Mouse (Mus musculus): Measurements from ENCODE around the gene Notch2. TPM values are rescaled to one million over a fixed set of nuclear protein-coding genes. Genes with fewer than 3 reads are reported as not detected.
"Not testable (repeated sequence)": the region's sequence is repeated elsewhere in the genome, so short reads cannot be mapped to it uniquely, and the experiment has no call there.

Notch2 gene
- polyA plus RNA-seq, 1 experiment from 2014 or later, result 18.3 TPM

DNA sequence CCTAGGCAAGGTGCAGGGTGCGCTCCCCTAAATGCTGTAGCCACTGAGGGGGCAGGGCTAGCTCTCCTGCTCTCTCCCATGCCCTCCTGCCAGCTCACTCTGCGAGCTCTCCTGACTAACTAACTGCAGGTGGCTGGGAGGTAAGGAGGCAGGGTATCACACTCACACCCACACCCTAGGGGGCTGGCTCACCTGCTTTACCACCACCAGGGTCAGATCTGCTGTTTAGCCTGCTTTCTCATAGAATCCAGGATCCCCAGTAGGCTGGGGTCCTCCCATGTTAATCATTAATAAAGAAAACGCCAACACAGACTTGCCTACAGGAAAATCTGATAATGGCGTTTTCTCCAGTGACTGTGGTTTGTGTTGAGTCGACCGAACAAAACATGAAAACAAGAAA is 106.0 kb downstream of the Notch2 start:
- Histone ChIP-seq H3K9ac (replicated peaks; ENCODE audit: low read depth) (no peak overlapping the region), H3K27me3 (replicated peaks; ENCODE audit: insufficient read depth, low read length) (no peaks in the 10 kb centered on the region), H3K4me2 (replicated peaks; ENCODE audit: low read depth, low read length) (no peak overlapping the region), H3K36me3 (ENCODE audit: insufficient read depth, low read length) (peaks cover 36% of the 10 kb centered on the region), H3K4me1 (ENCODE audit: insufficient read depth, low read depth, low read length) (no peaks in the 10 kb centered on the region), H3K9me3 (ENCODE audit: low read length) (no peaks in the 10 kb centered on the region), H3K27ac (ENCODE audit: low read length) (no peak overlapping the region), H3K4me3 (ENCODE audit: low read depth, low read length) (no peak overlapping the region)
- WGBS, result 68% methylated on average over 6 of the region's 6 CpGs
- TF ChIP-seq EP300 (IDR thresholded peaks at IDR 0.05) (no peak), CTCF (IDR thresholded peaks at IDR 0.05) (no peak)
- DNase-seq (ENCODE audit: low spot score) (no peak), ATAC-seq (no peak)

DNA sequence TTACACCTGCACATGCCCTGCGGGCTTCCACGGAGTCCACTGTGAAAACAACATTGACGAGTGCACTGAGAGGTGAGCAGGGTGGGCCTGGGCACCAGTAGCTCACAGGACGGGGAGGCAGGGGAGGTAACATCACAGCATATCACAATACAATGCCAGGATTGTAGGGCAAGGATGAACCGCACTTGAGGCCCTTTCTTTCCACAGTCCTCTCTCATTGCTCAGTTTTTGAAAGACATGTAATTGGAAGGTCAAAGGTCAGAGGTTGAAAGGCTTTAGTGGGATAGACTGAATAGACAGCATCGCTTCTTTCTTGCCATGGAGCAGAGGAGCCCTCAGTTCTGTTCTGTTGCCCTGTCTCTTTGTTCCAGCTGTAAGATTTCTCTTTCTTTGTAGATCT is 107.6 kb downstream of the Notch2 start:
- Histone ChIP-seq H3K27me3 (replicated peaks; ENCODE audit: insufficient read depth, low read length) (no peaks in the 10 kb centered on the region), H3K4me1 (ENCODE audit: insufficient read depth, low read depth, low read length) (no peaks in the 10 kb centered on the region), H3K27ac (ENCODE audit: low read length) (no peak overlapping the region), H3K4me3 (ENCODE audit: low read depth, low read length) (no peak overlapping the region), H3K9me3 (ENCODE audit: low read length) (no peaks in the 10 kb centered on the region), H3K36me3 (ENCODE audit: insufficient read depth, low read length) (peaks cover 36% of the 10 kb centered on the region), H3K4me2 (replicated peaks; ENCODE audit: low read depth, low read length) (no peak overlapping the region), H3K9ac (replicated peaks; ENCODE audit: low read depth) (no peak overlapping the region)
- 66% methylated on average over 6 of the region's 6 CpGs for WGBS
- no peak for DNase-seq (ENCODE audit: low spot score)
- TF ChIP-seq CTCF (IDR thresholded peaks at IDR 0.05) (no peak), EP300 (IDR thresholded peaks at IDR 0.05) (no peak)
- no peak for ATAC-seq

DNA sequence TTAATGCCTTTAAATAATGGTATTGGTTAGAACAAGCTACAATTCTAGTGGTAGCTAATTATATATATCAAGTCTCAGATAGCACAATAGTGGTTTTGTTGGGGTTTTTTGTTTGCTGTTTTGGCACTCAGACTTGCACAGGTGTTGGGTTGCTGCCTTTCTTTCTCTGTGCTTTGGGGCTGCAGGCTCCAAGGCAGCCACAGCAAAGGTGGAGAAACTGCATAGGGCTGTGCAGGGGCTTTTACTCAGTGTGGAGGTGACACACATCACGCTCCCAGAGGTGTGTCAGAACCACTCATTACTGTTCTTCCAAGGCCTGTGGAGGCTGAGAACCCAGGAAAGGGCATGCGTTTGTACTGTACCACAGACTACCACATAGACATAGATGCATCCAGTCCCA is 114.4 kb downstream of the Notch2 start:
- Histone ChIP-seq H3K4me2 (replicated peaks; ENCODE audit: low read depth, low read length) (no peak overlapping the region), H3K36me3 (ENCODE audit: insufficient read depth, low read length) (peaks cover 50% of the 10 kb centered on the region; the same call in 1 of the 2 replicates)
- ATAC-seq, result no peak

GRCm38 (mm10) chr3:98128716-98129115 is 115.4 kb downstream of the Notch2 start:
- H3K36me3 ChIP-seq (ENCODE audit: insufficient read depth, low read length), result peaks cover 49% of the 10 kb centered on the region; the same call in 1 of the 2 replicates
- H3K4me1 ChIP-seq (ENCODE audit: insufficient read depth, low read depth, low read length), result no peaks in the 10 kb centered on the region
- ATAC-seq, result no peak
- WGBS, result 67% methylated on average over 5 of the region's 5 CpGs
- no peak overlapping the region for H3K9ac ChIP-seq (replicated peaks; ENCODE audit: low read depth)
- no peaks in the 10 kb centered on the region for H3K27me3 ChIP-seq (replicated peaks; ENCODE audit: insufficient read depth, low read length)
- no peak overlapping the region for H3K4me2 ChIP-seq (replicated peaks; ENCODE audit: low read depth, low read length)
- TF ChIP-seq CTCF (IDR thresholded peaks at IDR 0.05) (no peak), EP300 (IDR thresholded peaks at IDR 0.05) (no peak)
- H3K27ac ChIP-seq (ENCODE audit: low read length), result no peak overlapping the region
- no peaks in the 10 kb centered on the region for H3K9me3 ChIP-seq (ENCODE audit: low read length)
- DNase-seq (ENCODE audit: low spot score), result no peak
- H3K4me3 ChIP-seq (ENCODE audit: low read depth, low read length), result no peak overlapping the region

More for the DNA sequence above, 114.4 kb downstream of the Notch2 start:
- Histone ChIP-seq H3K9me3 (ENCODE audit: low read length) (no peaks in the 10 kb centered on the region), H3K9ac (replicated peaks; ENCODE audit: low read depth) (no peak overlapping the region), H3K4me3 (ENCODE audit: low read depth, low read length) (no peak overlapping the region), H3K27ac (ENCODE audit: low read length) (no peak overlapping the region), H3K27me3 (replicated peaks; ENCODE audit: insufficient read depth, low read length) (no peaks in the 10 kb centered on the region), H3K4me1 (ENCODE audit: insufficient read depth, low read depth, low read length) (no peaks in the 10 kb centered on the region)
- 89% methylated on average over 2 of the region's 2 CpGs for WGBS
- no peak for DNase-seq (ENCODE audit: low spot score)
- TF ChIP-seq EP300 (IDR thresholded peaks at IDR 0.05), result no peak
- TF ChIP-seq CTCF (IDR thresholded peaks at IDR 0.05), result no peak

DNA sequence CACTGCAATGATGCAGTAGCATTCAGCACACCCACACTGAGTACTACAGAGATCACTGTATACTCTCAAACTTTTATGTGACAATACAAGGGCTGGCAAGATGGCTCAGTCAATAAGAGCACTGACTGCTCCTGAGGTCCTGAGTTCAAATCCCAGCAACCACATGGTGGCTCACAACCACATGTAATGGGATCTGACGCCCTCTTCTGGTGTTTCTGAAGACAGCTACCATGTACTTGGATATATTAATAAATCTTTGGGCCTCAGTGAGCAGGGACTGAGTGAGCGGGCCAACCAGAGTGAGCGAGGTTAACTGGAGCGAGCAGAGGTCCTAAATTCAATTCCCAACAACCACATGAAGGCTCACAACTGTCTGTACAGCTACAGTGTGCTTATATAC is 118.8 kb downstream of the Notch2 start:
- H3K4me3 ChIP-seq (ENCODE audit: low read depth, low read length); H3K27me3 ChIP-seq (replicated peaks; ENCODE audit: insufficient read depth, low read length); H3K27ac ChIP-seq (ENCODE audit: low read length); DNase-seq (ENCODE audit: low spot score); ATAC-seq; H3K4me1 ChIP-seq (ENCODE audit: insufficient read depth, low read depth, low read length); H3K4me2 ChIP-seq (replicated peaks; ENCODE audit: low read depth, low read length); H3K9me3 ChIP-seq (ENCODE audit: low read length); H3K9ac ChIP-seq (replicated peaks; ENCODE audit: low read depth): not testable (repeated sequence)
- H3K36me3 ChIP-seq (ENCODE audit: insufficient read depth, low read length), result peaks cover 63% of the 10 kb centered on the region; the same call in 1 of the 2 replicates
- 0 out of 2 replicates have a peak, but pooled peaks have one; percentile 13 for TF ChIP-seq CTCF (IDR thresholded peaks at IDR 0.05)
- 84% methylated on average over 4 of the region's 4 CpGs for WGBS

DNA sequence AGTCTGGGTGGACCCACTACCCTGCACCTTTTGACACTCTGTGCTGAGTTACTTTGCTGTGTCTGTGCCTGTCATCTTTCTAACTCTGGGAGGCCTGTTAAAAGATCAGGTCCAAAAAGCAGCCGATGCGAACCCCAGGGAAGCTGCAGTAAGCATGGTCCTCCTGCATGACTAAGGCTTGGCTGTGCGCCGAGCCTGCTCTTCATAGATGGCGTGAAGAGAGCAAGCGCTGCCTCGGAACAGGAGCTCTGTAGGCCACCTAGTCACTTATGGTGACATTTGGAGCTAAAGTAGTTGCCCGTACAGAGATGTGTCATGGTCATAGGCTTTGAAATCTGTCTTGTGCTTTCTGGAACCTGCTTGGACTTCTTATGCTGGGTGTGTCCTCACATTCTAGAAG is 119.3 kb downstream of the Notch2 start:
- WGBS, result 89% methylated on average over 8 of the region's 8 CpGs
- H3K27me3 ChIP-seq (replicated peaks; ENCODE audit: insufficient read depth, low read length), result no peaks in the 10 kb centered on the region
- no peak overlapping the region for H3K4me2 ChIP-seq (replicated peaks; ENCODE audit: low read depth, low read length)
- H3K9me3 ChIP-seq (ENCODE audit: low read length), result no peaks in the 10 kb centered on the region
- TF ChIP-seq CTCF (IDR thresholded peaks at IDR 0.05) (no peak), EP300 (IDR thresholded peaks at IDR 0.05) (no peak)
- no peak for ATAC-seq
- H3K4me1 ChIP-seq (ENCODE audit: insufficient read depth, low read depth, low read length), result no peaks in the 10 kb centered on the region
- DNase-seq (ENCODE audit: low spot score), result no peak
- no peak overlapping the region for H3K27ac ChIP-seq (ENCODE audit: low read length)
- peaks cover 66% of the 10 kb centered on the region; the same call in 1 of the 2 replicates for H3K36me3 ChIP-seq (ENCODE audit: insufficient read depth, low read length)
- H3K9ac ChIP-seq (replicated peaks; ENCODE audit: low read depth), result no peak overlapping the region
- H3K4me3 ChIP-seq (ENCODE audit: low read depth, low read length), result no peak overlapping the region

DNA sequence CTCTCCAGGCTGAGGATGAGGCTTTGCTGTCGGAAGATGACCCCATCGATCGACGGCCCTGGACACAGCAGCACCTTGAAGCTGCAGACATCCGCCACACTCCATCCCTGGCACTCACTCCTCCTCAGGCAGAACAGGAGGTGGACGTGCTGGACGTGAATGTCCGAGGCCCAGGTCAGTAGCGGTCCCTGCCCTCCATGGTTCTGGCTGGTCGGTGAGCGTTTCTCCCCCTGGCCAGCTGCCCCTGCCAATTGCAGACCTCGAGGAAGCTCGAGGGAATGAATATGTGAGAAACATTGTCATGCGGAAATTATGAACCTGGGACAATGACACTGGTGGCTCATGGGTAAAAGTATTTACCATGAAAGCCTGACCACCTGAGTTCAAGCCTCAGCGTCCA is 128.1 kb downstream of the Notch2 start:
- H3K4me1 ChIP-seq (ENCODE audit: insufficient read depth, low read depth, low read length), result no peaks in the 10 kb centered on the region
- ATAC-seq (no peak), DNase-seq (ENCODE audit: low spot score) (no peak)
- TF ChIP-seq CTCF (IDR thresholded peaks at IDR 0.05), result no peak
- TF ChIP-seq EP300 (IDR thresholded peaks at IDR 0.05), result no peak
- peaks cover 80% of the 10 kb centered on the region for H3K36me3 ChIP-seq (ENCODE audit: insufficient read depth, low read length)
- H3K4me2 ChIP-seq (replicated peaks; ENCODE audit: low read depth, low read length), result no peak overlapping the region
- no peaks in the 10 kb centered on the region for H3K27me3 ChIP-seq (replicated peaks; ENCODE audit: insufficient read depth, low read length)
- WGBS, result 93% methylated on average over 15 of the region's 15 CpGs
- H3K4me3 ChIP-seq (ENCODE audit: low read depth, low read length), result no peak overlapping the region
- H3K27ac ChIP-seq (ENCODE audit: low read length), result no peak overlapping the region
- no peak overlapping the region for H3K9ac ChIP-seq (replicated peaks; ENCODE audit: low read depth)
- H3K9me3 ChIP-seq (ENCODE audit: low read length), result no peaks in the 10 kb centered on the region

All from lung, postnatal 0 days (tissue).